Mouse (Mus musculus): ENCODE results near the gene Vps4a. TPM values are rescaled to one million over a fixed set of nuclear protein-coding genes. Genes with fewer than 3 reads are reported as not detected.

Gene Vps4a
- total RNA-seq, 2 experiments from 2014 or later: 50.6 to 51.1 TPM

DNA sequence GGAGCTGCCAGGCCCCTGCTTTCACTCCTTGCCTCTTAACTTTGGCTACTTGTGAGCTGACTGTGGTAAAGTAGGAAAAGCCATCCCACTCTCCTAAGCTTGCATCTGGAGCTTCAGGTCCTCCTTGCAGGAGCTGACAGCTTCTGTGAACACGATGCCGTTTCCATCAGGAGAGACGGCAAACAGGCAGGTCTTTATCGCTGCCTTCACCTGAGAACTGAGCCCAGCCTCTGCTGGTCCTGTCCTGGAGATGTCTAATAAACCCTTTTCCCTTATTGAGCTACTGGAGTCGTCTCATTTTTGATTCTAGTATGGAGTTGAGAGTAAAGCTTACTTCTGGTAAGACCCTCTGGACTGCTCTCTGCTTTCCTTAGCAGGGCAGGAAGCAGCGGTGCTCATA is 14.5 kb downstream of the Vps4a start:
- intact Hi-C loops (cut with DNase I; ENCODE audit: low total_unique reads): no loop called here
- DNase-seq: no peak

DNA sequence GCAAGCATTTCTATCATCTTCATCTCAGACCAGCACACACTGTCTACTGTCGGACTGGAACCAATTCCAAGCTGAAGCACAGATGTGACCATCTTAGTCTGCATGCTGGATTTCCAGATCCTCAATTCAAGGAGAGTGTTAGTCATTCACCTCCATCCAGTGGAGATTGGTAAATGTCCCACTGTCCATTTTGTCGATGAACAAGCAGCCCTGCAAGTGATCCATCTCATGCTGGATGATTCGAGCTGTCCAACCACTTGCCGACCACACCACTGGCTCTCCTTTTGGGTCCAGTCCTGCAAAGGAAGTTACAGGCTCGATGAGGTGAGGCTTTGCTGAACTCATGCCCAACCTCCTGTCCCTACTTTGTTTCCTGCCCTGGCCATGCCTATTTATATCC is 16.0 kb downstream of the Vps4a start:
- no peak for DNase-seq
- intact Hi-C loops (cut with DNase I; ENCODE audit: low total_unique reads): no loop called here

DNA sequence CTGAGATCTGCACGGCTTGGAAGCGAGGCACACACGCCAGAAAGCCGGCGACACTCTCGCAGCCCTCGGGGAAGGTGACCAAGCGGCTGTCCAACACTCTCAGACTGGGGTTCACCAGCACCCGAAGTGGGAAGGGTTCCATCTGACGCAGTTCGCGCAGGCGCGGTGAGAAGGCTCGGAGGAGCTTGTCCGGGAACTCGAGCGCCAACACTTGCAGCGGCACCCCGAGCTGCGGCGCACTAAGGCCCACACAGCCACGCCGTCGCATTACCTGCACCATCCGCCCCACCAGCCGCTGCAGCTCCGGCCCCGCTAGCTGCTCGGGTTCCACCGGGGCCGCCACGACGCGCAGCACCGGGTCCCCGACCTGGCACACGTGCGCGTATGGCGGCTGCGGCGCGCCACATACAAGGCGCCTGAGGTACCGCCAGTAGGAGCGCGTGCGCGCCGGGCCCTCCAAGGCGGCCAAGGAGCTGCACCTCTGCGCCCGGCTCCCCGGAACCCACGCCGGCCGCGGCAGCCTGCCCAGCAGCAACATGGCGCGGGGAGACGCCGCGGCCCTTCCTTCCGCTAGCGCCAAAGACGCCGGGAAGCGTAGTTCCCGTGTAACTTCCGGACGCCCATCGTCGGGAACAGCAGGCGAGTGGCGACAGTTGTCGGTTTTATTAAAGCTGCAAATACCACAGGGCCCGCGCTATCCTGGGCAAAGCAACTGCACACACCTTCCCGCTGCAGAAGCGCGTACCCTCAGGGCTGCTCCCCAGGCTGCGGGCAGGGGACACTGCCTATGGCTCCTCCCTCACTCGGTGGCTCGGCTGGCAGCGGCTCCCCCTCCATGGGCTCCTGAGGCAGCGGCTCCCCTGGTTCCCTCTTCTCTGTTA is 17.3 kb downstream of the Vps4a start, which contains the start of gene Pdf:
TSS of gene Pdf (minus strand) at position 554 of the 881 bp plus-strand sequence.
- DNase-seq: peak; percentile 86
- intact Hi-C loops (cut with DNase I; ENCODE audit: low total_unique reads): no loop called here

DNA sequence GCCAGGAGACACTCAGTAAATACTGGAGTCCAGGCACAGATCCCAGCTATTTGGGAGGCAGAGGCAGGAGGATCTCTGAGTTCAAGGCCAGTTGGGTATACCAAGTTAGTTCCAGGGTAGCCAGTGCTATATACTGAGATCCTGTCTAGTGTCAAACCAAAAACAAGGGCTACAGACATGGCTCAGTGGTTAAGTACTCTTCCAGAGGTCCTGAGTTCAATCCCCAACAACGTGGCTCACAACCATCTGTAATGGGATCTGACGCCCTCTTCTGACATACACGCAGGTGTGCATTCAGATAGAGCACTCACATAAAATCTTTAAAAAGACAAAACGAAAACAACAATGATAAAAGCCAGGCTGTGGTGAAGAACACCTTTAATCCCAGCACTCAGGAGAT is 18.5 kb downstream of the Vps4a start:
- DNase-seq: no peak
- intact Hi-C loops (cut with DNase I; ENCODE audit: low total_unique reads): no loop called here

DNA sequence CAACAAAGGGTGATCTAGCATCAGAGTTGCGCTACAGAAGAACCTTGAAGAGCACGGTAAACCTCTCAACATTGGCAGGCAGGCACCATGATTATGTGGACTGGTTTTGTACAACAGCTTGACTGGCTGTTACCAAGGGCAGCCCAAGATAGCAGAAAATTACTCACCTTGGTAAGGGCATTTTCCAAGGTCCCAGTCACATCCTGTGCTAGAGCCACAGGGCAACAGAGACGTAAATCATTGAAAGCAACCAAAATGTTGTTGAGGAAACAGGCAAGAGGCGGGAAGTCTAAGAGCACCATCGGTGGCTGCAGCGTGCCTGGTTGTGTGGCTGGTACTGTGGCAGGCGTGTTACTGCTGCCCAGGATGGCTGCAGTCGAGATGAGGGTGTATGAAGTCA is 21.0 kb downstream of the Vps4a start:
- intact Hi-C loops (cut with DNase I; ENCODE audit: low total_unique reads): no loop called here
- no peak for DNase-seq

DNA sequence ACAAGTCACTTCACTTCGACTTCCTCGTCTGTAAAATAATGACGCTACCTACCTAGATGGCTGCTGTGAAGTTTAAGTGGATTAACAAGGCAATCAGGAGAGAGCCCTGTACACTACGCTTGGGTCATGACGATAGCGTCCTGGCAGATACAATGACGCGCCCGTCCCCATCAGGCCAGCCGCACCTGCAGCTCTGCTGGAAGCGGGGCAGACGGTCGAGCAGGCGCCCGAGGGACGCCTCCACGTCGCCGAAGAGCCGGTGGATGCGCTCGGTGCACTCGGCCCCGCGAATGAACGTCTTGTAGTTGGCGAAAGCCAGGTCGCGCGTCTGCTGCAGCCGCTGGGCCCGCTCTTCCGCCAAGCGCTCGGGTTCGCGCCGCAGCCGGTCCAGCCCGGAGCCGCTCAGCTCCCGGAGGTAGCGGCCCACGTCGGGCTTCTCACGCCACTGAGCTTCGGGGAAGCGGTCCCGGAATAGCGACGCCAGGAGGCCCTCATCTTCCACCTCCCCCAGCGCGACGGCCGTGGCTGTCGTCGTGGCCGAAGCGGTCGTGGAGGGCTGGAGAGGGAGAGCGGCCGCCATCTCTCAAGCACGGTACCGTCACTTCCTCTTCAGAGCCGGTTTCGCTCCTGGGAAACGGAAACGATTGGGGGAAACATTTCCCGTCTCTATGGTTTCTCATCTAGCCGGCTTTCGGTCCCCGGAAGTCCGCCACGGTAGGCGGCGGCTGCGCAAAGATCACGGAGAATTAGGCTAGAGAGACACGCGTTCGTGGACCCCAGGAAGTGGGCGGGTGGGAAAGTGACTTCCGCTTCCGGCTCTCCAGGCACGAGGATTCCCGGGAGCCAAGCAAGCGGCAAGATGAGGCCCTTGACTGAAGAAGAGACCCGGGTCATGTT is 25.3 kb downstream of the Vps4a start, which contains the start of the genes Cog8 and Nip7:
TSS of gene Cog8 (minus strand) at position 614 of the 897 bp plus-strand sequence.
TSS of gene Nip7 (plus strand) at position 802 of the 897 bp plus-strand sequence.
- intact Hi-C loops (cut with DNase I; ENCODE audit: low total_unique reads): no loop called here
- DNase-seq: peak; percentile 96

DNA sequence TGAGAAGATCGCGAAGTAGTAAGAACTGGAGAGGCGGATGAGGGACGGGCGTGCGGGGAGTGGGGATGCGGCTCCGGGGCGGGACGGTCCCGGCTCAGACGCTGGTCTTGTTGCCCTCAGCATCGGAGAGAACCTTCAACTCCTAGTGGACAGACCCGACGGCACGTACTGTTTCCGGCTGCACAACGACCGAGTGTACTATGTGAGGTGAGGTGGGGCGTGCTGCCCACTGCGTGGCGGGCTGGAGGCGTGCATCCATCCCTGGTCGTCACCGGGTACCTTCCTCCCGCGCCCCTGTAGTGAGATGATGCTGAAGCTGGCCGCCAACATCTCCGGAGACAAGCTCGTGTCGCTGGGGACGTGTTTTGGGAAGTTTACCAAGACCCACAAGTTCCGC is 25.9 kb downstream of the Vps4a start:
- intact Hi-C loops (cut with DNase I; ENCODE audit: low total_unique reads): no loop called here
- DNase-seq: peak; percentile 20

DNA sequence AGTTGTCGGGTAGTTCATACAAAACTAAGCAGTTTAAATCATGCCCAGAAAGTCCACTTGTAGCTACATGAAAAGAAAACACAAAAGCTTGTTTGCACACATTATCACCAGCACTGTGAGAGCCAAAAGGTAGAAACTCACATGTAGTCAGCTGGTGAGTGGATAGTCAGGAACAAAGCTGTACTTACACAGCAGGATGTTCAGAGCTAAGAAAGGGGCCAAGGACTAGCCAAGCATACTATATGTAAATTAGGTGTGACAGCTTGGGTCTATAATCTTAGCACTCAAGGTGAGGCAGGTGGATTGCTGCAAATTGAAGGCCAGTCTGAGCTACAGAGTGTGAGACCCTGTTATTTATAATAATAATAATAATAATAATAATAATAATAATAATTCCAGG is 31.6 kb downstream of the Vps4a start:
- intact Hi-C loops (cut with DNase I; ENCODE audit: low total_unique reads): no loop called here
- no peak for DNase-seq

DNA sequence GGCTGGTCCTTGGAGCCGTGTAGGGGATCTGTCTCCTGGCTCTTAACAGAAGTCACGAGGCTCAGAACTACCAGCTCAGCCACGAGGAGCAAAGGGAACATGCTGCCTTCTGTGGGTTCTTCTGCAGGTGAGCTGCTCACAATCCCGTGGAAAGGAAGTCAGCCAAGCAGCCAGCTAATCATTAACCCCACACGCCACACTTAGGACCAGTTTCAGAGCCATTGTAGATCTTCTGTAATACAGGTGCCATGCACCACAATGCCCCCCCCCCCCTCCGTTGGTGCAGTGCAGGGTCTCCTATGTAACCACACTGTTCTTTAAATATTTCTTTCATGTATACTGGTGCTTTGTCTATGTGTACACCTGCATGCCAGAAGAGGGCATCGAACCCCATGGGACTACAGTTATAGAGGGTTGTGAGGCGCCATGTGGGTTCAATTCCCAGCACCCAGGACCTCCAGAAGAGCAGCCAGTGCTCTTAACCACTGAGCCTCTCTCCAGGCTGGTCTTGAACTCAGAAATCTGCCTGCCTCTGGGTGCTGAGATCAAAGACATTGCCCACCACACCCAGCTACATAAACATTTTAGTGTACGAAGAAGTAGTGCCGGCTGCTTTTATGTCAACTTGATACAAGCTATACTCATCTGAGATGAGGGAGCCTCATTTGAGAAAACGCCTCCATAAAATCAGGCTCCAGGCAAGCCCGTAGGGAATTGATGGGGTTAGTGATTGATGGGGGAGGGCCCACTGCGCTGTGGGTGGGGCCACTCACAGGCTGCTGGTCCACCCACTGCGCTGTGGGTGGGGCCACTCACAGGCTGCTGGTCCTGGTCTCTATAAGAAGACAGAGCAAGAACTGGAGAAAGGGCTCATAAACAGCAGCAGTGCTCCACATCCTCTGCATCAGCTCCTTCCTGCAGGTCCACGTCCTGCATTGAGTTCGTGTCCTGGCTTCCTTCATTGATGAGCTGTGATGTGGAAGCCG is 34.8 kb downstream of the Vps4a start, which contains the start of gene Tmed6:
TSS of gene Tmed6 (minus strand) at position 134 of the 986 bp plus-strand sequence.
- DNase-seq: no peak
- intact Hi-C loops (cut with DNase I; ENCODE audit: low total_unique reads): no loop called here

DNA sequence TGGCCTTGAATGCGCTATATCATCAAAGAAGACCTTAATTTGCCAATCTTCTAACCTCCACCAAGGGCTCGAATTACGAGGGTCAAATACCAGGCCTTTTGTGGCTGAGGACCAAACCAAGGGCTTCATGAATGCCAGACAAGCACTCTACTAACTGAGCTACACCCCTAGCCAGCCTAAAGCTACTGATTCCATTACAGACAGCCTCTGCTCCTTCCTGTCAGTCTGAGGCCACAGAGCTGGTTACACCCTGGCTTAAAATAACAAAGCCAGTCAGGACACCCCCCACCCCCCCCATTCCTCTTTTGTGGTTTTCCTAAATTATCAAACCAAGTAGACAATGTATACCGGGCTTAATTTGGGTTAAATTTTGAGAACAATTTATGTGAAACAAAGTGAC is 42.7 kb downstream of the Vps4a start:
- intact Hi-C loops (cut with DNase I; ENCODE audit: low total_unique reads): no loop called here
- DNase-seq: no peak

DNA sequence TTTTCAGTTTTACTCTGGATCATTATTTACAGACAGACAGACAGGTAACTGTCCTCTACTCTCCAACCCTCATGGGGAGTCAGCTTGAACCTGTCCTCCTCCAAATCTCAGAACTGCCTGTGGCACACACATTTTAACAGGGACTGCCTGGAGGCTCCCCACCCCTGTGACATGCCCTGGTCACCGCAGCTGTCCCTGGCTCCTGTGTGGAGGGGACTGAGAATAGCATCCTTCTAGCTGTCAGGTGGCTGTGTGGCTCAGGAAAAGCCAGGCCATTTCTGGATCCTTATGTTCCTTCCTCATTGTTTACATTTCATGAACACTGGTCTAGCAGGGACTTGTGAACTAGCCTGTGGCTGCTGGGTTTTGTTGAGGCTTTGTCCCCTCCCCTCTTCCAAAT is 43.1 kb downstream of the Vps4a start:
- intact Hi-C loops (cut with DNase I; ENCODE audit: low total_unique reads): no loop called here
- no peak for DNase-seq

DNA sequence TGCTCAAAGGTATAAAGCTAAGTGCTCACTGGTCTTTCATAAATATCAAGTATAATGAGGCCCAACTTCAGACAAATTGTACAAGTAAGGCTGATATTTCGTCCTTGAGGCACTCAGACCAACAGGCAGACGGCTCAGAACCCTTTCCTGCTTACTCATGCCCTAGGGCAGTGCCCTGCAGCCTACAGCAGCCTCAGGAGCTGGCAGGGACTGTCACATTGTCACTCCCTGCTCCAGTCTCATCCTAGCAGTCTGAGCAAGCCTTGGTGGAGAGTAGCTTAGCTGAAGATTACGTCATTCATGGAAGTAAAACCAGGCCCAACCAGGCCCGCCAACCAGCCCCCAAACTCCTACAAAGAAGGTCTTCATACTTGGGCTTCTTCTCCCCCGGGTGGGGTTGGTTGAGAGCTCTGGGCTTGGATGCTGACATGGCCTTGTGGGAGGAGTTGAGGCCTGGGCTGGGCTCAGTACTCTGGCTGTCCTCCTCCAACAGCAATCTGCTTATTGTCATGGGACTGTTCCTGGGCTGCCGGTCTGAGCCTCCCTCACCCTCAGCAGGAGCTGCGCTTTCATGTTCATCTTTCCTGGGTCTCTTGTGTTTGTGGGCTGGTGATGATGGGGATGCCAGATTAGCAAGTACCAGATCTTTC is 45.3 kb downstream of the Vps4a start:
- DNase-seq: no peak
- intact Hi-C loops (cut with DNase I; ENCODE audit: low total_unique reads): no loop called here

DNA sequence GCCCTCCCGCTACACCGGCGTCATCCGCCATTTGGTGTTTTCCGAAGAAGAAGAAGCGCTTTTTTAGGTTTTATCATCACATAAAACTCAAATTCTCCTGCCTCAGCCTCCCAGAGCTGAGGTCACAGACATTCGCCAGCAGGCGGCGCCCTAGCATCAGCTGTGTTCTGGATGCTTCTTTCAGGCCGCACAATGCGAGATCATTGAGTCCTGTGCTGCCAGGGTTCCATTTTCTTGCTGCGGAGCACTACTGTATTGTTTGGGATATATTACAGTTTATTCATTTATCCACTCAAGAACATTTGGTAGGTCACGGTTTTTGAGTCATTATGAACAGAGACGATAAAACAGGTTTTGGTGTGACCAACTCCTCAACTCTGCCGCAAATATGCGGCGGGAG is 54.3 kb downstream of the Vps4a start:
- no peak for DNase-seq
- intact Hi-C loops (cut with DNase I; ENCODE audit: low total_unique reads): no loop called here

DNA sequence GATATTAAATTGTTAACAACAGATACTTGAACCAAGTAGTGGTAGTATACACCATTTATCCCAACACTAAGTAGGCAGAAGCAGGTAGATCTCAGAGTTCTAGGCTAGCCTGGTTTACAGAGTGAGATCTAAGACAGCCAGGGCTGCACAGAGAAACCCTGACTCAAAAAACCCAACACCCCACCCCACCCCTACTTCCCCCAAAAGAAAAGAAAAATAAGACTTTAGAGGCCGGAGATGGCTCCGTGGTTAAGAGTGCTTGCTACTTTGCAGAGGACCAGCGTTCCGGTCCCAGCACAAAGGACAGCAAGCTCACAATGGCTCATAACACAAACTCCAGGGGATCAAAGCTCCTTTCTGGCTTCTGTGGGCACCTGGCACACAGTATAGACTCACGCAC is 55.0 kb downstream of the Vps4a start:
- intact Hi-C loops (cut with DNase I; ENCODE audit: low total_unique reads): no loop called here

DNA sequence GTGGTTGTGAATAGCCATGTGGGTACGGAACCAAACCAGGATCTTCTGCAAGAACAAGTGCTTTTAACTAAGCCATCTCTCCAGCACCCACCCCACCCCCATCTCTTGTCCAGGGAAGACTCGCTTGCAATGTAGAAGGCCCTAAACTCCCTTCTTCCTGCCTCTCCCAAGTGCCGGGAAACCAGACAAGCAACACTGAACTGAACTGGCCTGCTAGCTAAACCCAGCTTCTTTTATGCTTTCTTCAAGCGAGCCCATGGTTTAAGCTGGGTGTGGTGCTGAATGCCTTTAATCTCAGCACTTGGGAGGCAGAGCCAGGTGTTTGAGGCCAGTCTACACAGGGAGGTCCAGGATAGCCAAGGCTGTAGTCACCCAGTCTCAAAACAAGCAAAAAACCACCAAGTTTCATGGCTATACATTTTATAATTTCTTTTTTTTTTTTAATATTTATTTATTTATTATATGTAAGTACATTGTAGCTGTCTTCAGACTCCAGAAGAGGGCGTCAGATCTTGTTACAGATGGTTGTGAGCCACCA is 57.6 kb downstream of the Vps4a start:
- intact Hi-C loops (cut with DNase I; ENCODE audit: low total_unique reads): no loop called here
- DNase-seq: no peak

More for the DNA sequence above, 55.0 kb downstream of the Vps4a start:
- no peak for DNase-seq

DNA sequence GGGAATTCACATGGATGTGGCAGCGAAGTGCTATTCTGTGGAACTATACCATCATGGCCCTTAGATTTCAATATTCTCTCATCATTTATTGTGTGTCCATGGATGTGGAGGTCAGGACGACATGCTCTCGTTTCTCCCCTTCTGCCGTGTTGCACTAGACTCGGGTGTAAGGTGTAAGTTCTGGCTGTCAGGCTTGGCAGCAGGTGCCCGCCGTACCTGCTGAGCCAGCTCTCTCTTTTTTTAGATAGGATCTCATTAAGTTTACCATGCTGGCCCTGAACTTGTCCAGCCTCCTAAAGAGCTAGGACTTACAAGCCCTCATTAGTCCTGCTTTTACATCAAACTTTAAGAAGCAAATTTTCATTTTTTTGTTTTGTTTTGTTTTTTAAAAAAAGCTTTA is 59.5 kb downstream of the Vps4a start:
- DNase-seq: no peak
- intact Hi-C loops (cut with DNase I; ENCODE audit: low total_unique reads): no loop called here
